Mouse (Mus musculus) layer of hippocampus, adult 9-10 months (tissue): ENCODE results near the gene Flrt2.
"Not testable (repeated sequence)": the region's sequence is repeated elsewhere in the genome, so short reads cannot be mapped to it uniquely, and the experiment has no call there.

Experiments
- DNase-seq: peaks from one replicate; pipeline ENCODE4 v3.0.0; 2022; ENCODE audit warnings: low spot score

The Flrt2 gene

GRCm38 (mm10) chr12:95691961-95692767, at the start of gene Flrt2:
TSS of gene Flrt2 (plus strand) at chr12:95692226.
- no peak for DNase-seq

- DNase-seq = peak; percentile 16
These were observed 49.8 kb upstream of the Flrt2 start for GRCm38 (mm10) chr12:95642226-95642625.

GRCm38 (mm10) chr12:95647179-95647578, 44.8 kb upstream of the Flrt2 start:
- DNase-seq = not testable (repeated sequence)

- DNase-seq = no peak
These were observed 39.6 kb upstream of the Flrt2 start for GRCm38 (mm10) chr12:95652172-95653156.

- DNase-seq = no peak
These were observed 35.4 kb upstream of the Flrt2 start for GRCm38 (mm10) chr12:95656594-95656993.

GRCm38 (mm10) chr12:95667296-95667695, 24.7 kb upstream of the Flrt2 start:
- no peak for DNase-seq

- DNase-seq = no peak
These were observed 16.3 kb upstream of the Flrt2 start for GRCm38 (mm10) chr12:95675711-95676110.

- peak; percentile 38 for DNase-seq
These were observed 1.2 kb upstream of the Flrt2 start for GRCm38 (mm10) chr12:95690819-95691218.

GRCm38 (mm10) chr12:95692948-95693650, 1.1 kb downstream of the Flrt2 start:
- DNase-seq = no peak

- no peak for DNase-seq
These were observed 1.8 kb downstream of the Flrt2 start for GRCm38 (mm10) chr12:95693651-95694471.

- DNase-seq = no peak
These were observed 2.5 kb downstream of the Flrt2 start for GRCm38 (mm10) chr12:95694507-95694906.

GRCm38 (mm10) chr12:95694991-95695833, 3.2 kb downstream of the Flrt2 start:
- DNase-seq = peak; percentile 18

GRCm38 (mm10) chr12:95695834-95696521, 4.0 kb downstream of the Flrt2 start:
- DNase-seq = no peak

GRCm38 (mm10) chr12:95696522-95697025, 4.5 kb downstream of the Flrt2 start:
- DNase-seq = no peak

- DNase-seq = no peak
These were observed 6.5 kb downstream of the Flrt2 start for GRCm38 (mm10) chr12:95698556-95698955.

GRCm38 (mm10) chr12:95700746-95701145, 8.7 kb downstream of the Flrt2 start:
- DNase-seq = no peak

GRCm38 (mm10) chr12:95701580-95701979, 9.6 kb downstream of the Flrt2 start:
- no peak for DNase-seq

- no peak for DNase-seq
These were observed 13.0 kb downstream of the Flrt2 start for GRCm38 (mm10) chr12:95705006-95705405.

GRCm38 (mm10) chr12:95723265-95723664, 31.2 kb downstream of the Flrt2 start:
- no peak for DNase-seq
